Mouse (Mus musculus) midbrain, embryonic 16.5 days (tissue): ENCODE measurements at regions not wholly inside any gene's neighbourhood (a gene's known extent, or its start where the extent isn't known, plus 50 kb on each side); places are given as distances from the start of the nearest gene placed in this dataset.

Source experiments
- ATAC-seq: fragments of 200-750 bp; cut with Nextera tagmentation; 2 replicates; pipeline ENCODE4 v1.8.0; 2017; ENCODE audit warnings: moderate TSS enrichment
- H3K27ac ChIP-seq: fragments of 300-500 bp; sonication (generic); 2 replicates; pipeline ENCODE4 v1.5.1; 2014; ENCODE audit warnings: mild to moderate bottlenecking, low read length, mixed read lengths
- H3K27me3 ChIP-seq: fragments of 300-500 bp; sonication (generic); 2 replicates; pipeline ENCODE4 v1.6.1; 2014; ENCODE audit warnings: low read depth, low read length, mixed read lengths; ENCODE audit not compliant: control insufficient read depth, insufficient read depth
- H3K36me3 ChIP-seq: fragments of 300-500 bp; sonication (generic); 2 replicates; pipeline ENCODE4 v1.6.1; 2014; ENCODE audit warnings: mild to moderate bottlenecking, low read length, moderate library complexity, mixed read lengths; ENCODE audit not compliant: control insufficient read depth, insufficient read depth
- H3K4me1 ChIP-seq: fragments of 300-500 bp; sonication (generic); 2 replicates; pipeline ENCODE4 v1.6.1; 2014; ENCODE audit warnings: mild to moderate bottlenecking, low read length, mixed read lengths; ENCODE audit not compliant: control insufficient read depth, insufficient read depth
- H3K4me2 ChIP-seq: fragments of 300-500 bp; sonication (generic); 2 replicates; pipeline ENCODE4 v1.6.1; 2014; ENCODE audit warnings: mild to moderate bottlenecking, low read length, mixed read lengths
- H3K4me3 ChIP-seq: fragments of 300-500 bp; sonication (generic); 2 replicates; pipeline ENCODE4 v1.5.1; 2014; ENCODE audit warnings: low read depth, mild to moderate bottlenecking, low read length, moderate library complexity, mixed read lengths
- H3K9ac ChIP-seq: fragments of 300-500 bp; sonication (generic); 2 replicates; pipeline ENCODE4 v1.6.1; 2014; ENCODE audit warnings: low read depth, low read length, mixed read lengths
- H3K9me3 ChIP-seq: fragments of 300-500 bp; sonication (generic); replicated peaks from 2 replicates; pipeline ENCODE4 v1.6.1; 2014; ENCODE audit warnings: mild to moderate bottlenecking, low read length, mixed read lengths; ENCODE audit not compliant: control insufficient read depth, poor library complexity, severe bottlenecking
- WGBS: fragments of 180-500 bp; shearing (Covaris S2); extraction: QIAGEN DNeasy Blood & Tissue Kit; methylation state at CpG from one replicate; pipeline ENCODE4 v1.1.7; 2014; 5-methylcytosine and 5-hydroxymethylcytosine counted together

DNA sequence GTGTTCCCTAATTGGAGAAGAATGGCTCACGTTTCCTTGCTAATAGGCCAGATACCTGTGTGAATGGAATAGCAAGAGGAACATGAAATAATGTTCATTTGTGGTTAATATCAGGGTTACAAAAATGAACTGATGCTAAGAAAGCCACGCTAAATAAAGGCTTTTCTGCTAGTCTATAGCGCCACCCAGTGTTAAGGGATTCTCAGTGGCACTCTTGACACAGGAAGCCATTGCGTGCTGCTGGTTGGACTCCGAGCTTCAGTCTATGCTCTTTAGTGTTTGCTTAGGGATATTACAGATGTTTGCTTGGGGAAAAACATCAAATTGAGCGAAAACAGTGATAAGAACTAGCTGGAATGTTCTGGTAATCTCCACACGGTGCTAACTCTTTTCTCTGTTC lies 1008.3 kb downstream of the Tecrl start:
- H3K4me2 ChIP-seq, result no peak overlapping the region
- no peaks in the 10 kb centered on the region for H3K9me3 ChIP-seq
- no peak overlapping the region for H3K4me3 ChIP-seq
- no peaks in the 10 kb centered on the region for H3K36me3 ChIP-seq
- peaks cover 5% of the 10 kb centered on the region for H3K4me1 ChIP-seq
- no peak overlapping the region for H3K27ac ChIP-seq
- no peaks in the 10 kb centered on the region for H3K27me3 ChIP-seq
- peak; percentile 70; the same call in 1 of the 2 replicates for ATAC-seq
- WGBS, result 6% methylated on average over 7 of the region's 7 CpGs
- no peak overlapping the region for H3K9ac ChIP-seq

- no peaks in the 10 kb centered on the region for H3K27me3 ChIP-seq
- no peak overlapping the region for H3K4me3 ChIP-seq
- 87% methylated on average over 4 of the region's 4 CpGs for WGBS
- H3K36me3 ChIP-seq, result no peaks in the 10 kb centered on the region
- H3K4me1 ChIP-seq, result no peaks in the 10 kb centered on the region
- H3K27ac ChIP-seq, result no peak overlapping the region
- H3K4me2 ChIP-seq, result no peak overlapping the region
- no peak overlapping the region for H3K9ac ChIP-seq
- no peaks in the 10 kb centered on the region for H3K9me3 ChIP-seq
- no peak for ATAC-seq
Measured at GRCm38 (mm10) chr5:82324354-82324753, 1030.6 kb downstream of the Tecrl start.

- no peaks in the 10 kb centered on the region for H3K36me3 ChIP-seq
- no peaks in the 10 kb centered on the region for H3K27me3 ChIP-seq
- H3K4me2 ChIP-seq, result no peak overlapping the region
- no peaks in the 10 kb centered on the region for H3K4me1 ChIP-seq
- no peak for ATAC-seq
- 93% methylated on average over 1 of the region's 1 CpGs for WGBS
- no peaks in the 10 kb centered on the region for H3K9me3 ChIP-seq
- H3K27ac ChIP-seq, result no peak overlapping the region
- H3K9ac ChIP-seq, result no peak overlapping the region
- H3K4me3 ChIP-seq, result no peak overlapping the region
Measured at GRCm38 (mm10) chr5:82319709-82320333, 1035.2 kb downstream of the Tecrl start.

DNA sequence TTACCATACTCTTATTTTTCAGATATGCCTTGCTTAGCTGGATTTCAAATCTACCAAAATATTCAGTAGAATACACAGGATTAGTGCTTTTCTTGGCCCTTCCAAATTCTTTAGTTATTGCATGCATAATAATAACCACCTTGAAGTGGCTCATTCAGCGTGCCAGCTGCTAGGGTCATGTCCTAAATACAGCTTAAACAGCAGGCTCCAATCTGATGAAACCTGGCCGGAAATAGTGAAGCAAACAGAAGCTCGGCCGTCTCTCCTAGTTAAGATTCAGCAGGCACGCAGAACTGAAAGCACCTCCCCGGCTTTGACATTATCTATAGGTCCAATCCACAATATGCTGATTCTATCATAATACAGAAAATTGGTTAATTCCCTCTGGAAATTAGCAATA lies 1042.9 kb downstream of the Tecrl start:
- no peak for ATAC-seq
- no peak overlapping the region for H3K27ac ChIP-seq
- no peaks in the 10 kb centered on the region for H3K27me3 ChIP-seq
- no peaks in the 10 kb centered on the region; the same call in 1 of the 2 replicates for H3K9me3 ChIP-seq
- 8% methylated on average over 6 of the region's 6 CpGs for WGBS
- H3K4me3 ChIP-seq, result no peak overlapping the region
- no peaks in the 10 kb centered on the region for H3K36me3 ChIP-seq
- peaks cover 3% of the 10 kb centered on the region; the same call in 1 of the 2 replicates for H3K4me1 ChIP-seq
- peak overlapping the region; percentile 36 for H3K4me2 ChIP-seq
- H3K9ac ChIP-seq, result no peak overlapping the region

- H3K4me2 ChIP-seq, result no peak overlapping the region
- no peak overlapping the region for H3K4me3 ChIP-seq
- H3K27me3 ChIP-seq, result no peaks in the 10 kb centered on the region
- WGBS, result 63% methylated on average over 5 of the region's 5 CpGs
- H3K36me3 ChIP-seq, result no peaks in the 10 kb centered on the region
- H3K9ac ChIP-seq, result no peak overlapping the region
- H3K27ac ChIP-seq, result no peak overlapping the region
- H3K4me1 ChIP-seq, result peaks cover 2% of the 10 kb centered on the region; the same call in 1 of the 2 replicates
- peak; percentile 48; the same call in 1 of the 2 replicates for ATAC-seq
- no peaks in the 10 kb centered on the region for H3K9me3 ChIP-seq
Measured at GRCm38 (mm10) chr5:82288069-82288845, 1066.7 kb downstream of the Tecrl start.

DNA sequence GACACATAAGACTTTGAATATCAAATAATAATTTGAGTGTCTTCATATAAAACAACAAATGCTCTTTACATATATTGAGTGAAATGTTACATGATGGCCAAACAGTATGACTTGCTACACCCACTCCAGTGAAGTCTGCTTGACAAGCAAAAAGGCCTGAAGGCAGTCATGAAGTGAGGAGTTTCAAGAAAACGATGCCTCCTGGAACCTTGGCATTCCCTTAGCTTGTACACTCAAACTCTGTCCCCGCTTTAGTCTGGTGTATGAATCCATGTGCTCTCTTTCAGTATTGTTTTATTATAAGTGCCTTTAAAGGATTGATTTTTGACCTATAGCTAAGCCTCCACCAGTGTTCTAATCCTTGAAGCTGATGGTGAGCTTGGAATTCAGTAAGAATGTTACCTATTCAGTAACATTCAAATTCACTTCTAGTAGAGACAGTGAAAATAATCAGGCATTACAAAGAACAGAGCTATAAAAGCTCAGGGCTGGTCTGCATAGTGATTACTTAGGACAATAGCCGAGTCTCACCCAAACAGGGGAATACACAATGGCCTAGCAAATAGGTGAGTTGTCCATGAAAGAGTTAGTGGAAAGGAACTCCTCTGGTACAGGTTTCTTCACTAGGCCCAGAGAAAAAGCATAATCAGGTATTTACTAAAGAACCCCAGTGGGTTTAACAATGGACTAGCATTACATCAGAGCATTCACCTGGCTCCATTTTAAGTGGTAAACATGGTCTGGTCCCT lies 1101.5 kb downstream of the Tecrl start:
- no peak for ATAC-seq
- H3K27me3 ChIP-seq, result no peaks in the 10 kb centered on the region
- no peak overlapping the region for H3K9ac ChIP-seq
- H3K4me3 ChIP-seq, result no peak overlapping the region
- H3K9me3 ChIP-seq, result no peaks in the 10 kb centered on the region
- H3K4me2 ChIP-seq, result no peak overlapping the region
- H3K4me1 ChIP-seq, result no peaks in the 10 kb centered on the region
- no peaks in the 10 kb centered on the region for H3K36me3 ChIP-seq
- 91% methylated on average over 3 of the region's 3 CpGs for WGBS
- no peak overlapping the region for H3K27ac ChIP-seq

GRCm38 (mm10) chr5:82226329-82226728 lies 1128.7 kb downstream of the Tecrl start:
- no peak overlapping the region for H3K27ac ChIP-seq
- no peaks in the 10 kb centered on the region for H3K9me3 ChIP-seq
- no peaks in the 10 kb centered on the region for H3K4me1 ChIP-seq
- no peak overlapping the region for H3K4me3 ChIP-seq
- H3K27me3 ChIP-seq, result no peaks in the 10 kb centered on the region
- no peak overlapping the region for H3K4me2 ChIP-seq
- no peak for ATAC-seq
- no peak overlapping the region for H3K9ac ChIP-seq
- WGBS, result 54% methylated on average over 3 of the region's 3 CpGs
- no peaks in the 10 kb centered on the region for H3K36me3 ChIP-seq

- no peak overlapping the region for H3K9ac ChIP-seq
- H3K9me3 ChIP-seq, result no peaks in the 10 kb centered on the region
- H3K27ac ChIP-seq, result no peak overlapping the region
- no peaks in the 10 kb centered on the region for H3K4me1 ChIP-seq
- H3K36me3 ChIP-seq, result no peaks in the 10 kb centered on the region
- WGBS, result 59% methylated on average over 2 of the region's 2 CpGs
- no peak overlapping the region for H3K4me3 ChIP-seq
- no peak overlapping the region for H3K4me2 ChIP-seq
- no peaks in the 10 kb centered on the region for H3K27me3 ChIP-seq
- no peak for ATAC-seq
Measured at GRCm38 (mm10) chr5:82223622-82224021, 1131.4 kb downstream of the Tecrl start.

- no peak overlapping the region for H3K9ac ChIP-seq
- no peak for ATAC-seq
- no peak overlapping the region for H3K27ac ChIP-seq
- no peaks in the 10 kb centered on the region for H3K27me3 ChIP-seq
- H3K4me1 ChIP-seq, result no peaks in the 10 kb centered on the region
- WGBS, result 91% methylated on average over 3 of the region's 3 CpGs
- H3K9me3 ChIP-seq, result no peaks in the 10 kb centered on the region
- no peak overlapping the region for H3K4me2 ChIP-seq
- no peak overlapping the region for H3K4me3 ChIP-seq
- no peaks in the 10 kb centered on the region for H3K36me3 ChIP-seq
Measured at GRCm38 (mm10) chr5:82203606-82204005, 1151.4 kb downstream of the Tecrl start.
